Comparison of ENCODE assay signal across 13 mouse cellular contexts in genomic region chr7:115410501-115411230, GRCm38 (mm10).
DNase-seq lines count a peak whose midpoint lies in the region; ATAC-seq and TF ChIP-seq lines count a peak whose summit lies in the region.
"Had no signal": no experiment of that assay in that cellular context is flagged by ENCODE, and none has a peak within 500 bp of the region (broad histone marks: within the 10 kb centered on the region; RNA-seq: fewer than 3 reads in every experiment).

No protein-coding gene starts in this region.

- H3K4me2 ChIP-seq in heart, embryonic 15.5 days = no peak overlapping the region
- H3K4me2 ChIP-seq in heart, embryonic 12.5 days = no peak overlapping the region
- no peak overlapping the region for H3K4me2 ChIP-seq in midbrain, postnatal 0 days (ENCODE audit: low read depth, low read length, poor library complexity, severe bottlenecking)
- no peak overlapping the region for H3K4me2 ChIP-seq in liver, embryonic 12.5 days

- TF ChIP-seq CTCF in midbrain, postnatal 0 days (IDR thresholded peaks at IDR 0.05) = no peak

- no peak for ATAC-seq in heart, embryonic 15.5 days (replicated peaks; ENCODE audit: insufficient number of reproducible peaks, insufficient read depth, low FRiP score, low read depth)
- ATAC-seq in heart, embryonic 12.5 days (ENCODE audit: insufficient number of reproducible peaks, low FRiP score) = no peak
- ATAC-seq in midbrain, postnatal 0 days (ENCODE audit: low FRiP score) = no peak
- ATAC-seq in liver, embryonic 12.5 days = no peak

- H3K4me1 ChIP-seq in heart, embryonic 15.5 days (replicated peaks) = peaks cover 22% of the 10 kb centered on the region
- peaks cover 32% of the 10 kb centered on the region for H3K4me1 ChIP-seq in heart, embryonic 12.5 days (replicated peaks)
- peaks cover 4% of the 10 kb centered on the region; the same call in 1 of the 2 replicates for H3K4me1 ChIP-seq in midbrain, postnatal 0 days (ENCODE audit: insufficient read depth, low read length)
- peaks cover 22% of the 10 kb centered on the region for H3K4me1 ChIP-seq in midbrain, embryonic 10.5 days
- H3K4me1 ChIP-seq in liver, embryonic 12.5 days = peaks cover 4% of the 10 kb centered on the region; the same call in 1 of the 2 replicates

- peak; percentile 31 for DNase-seq in midbrain, postnatal 0 days (ENCODE audit: low spot score)
- no peak for DNase-seq in midbrain, embryonic 10.5 days (ENCODE audit: low spot score)
- peak; percentile 70 for DNase-seq in forelimb bud, embryonic 11.5 days (ENCODE audit: low read depth, low spot score)
- peak; percentile 52 for DNase-seq in lung, postnatal 10 days
- DNase-seq in cerebellum, adult 18-20 months = no peak
- DNase-seq: adrenal gland, postnatal 36 days; right cerebral cortex, adult 18-20 months had no signal

- H3K4me3 ChIP-seq in heart, embryonic 15.5 days = no peak overlapping the region
- H3K4me3 ChIP-seq in heart, embryonic 12.5 days = no peak overlapping the region
- no peak overlapping the region for H3K4me3 ChIP-seq in midbrain, postnatal 0 days (ENCODE audit: low read depth, low read length)
- H3K4me3 ChIP-seq in midbrain, embryonic 10.5 days = no peak overlapping the region
- no peak overlapping the region for H3K4me3 ChIP-seq in liver, embryonic 12.5 days
- H3K4me3 ChIP-seq: hindbrain, embryonic 10.5 days; layer of hippocampus, adult 2 months; myocyte had no signal

- 79% methylated on average over 17 of the region's 17 CpGs for WGBS in heart, embryonic 15.5 days
- WGBS in heart, embryonic 12.5 days = 81% methylated on average over 17 of the region's 17 CpGs
- WGBS in midbrain, postnatal 0 days = 77% methylated on average over 17 of the region's 17 CpGs
- 90% methylated on average over 17 of the region's 17 CpGs for WGBS in midbrain, embryonic 10.5 days
- 71% methylated on average over 17 of the region's 17 CpGs for WGBS in liver, embryonic 12.5 days (ENCODE audit: insufficient replicate concordance)

- no peaks in the 10 kb centered on the region for H3K27me3 ChIP-seq in heart, embryonic 15.5 days
- H3K27me3 ChIP-seq in heart, embryonic 12.5 days (replicated peaks) = no peaks in the 10 kb centered on the region
- no peaks in the 10 kb centered on the region for H3K27me3 ChIP-seq in midbrain, postnatal 0 days (ENCODE audit: insufficient read depth, low read length)
- no peaks in the 10 kb centered on the region for H3K27me3 ChIP-seq in midbrain, embryonic 10.5 days (ENCODE audit: low read depth, poor library complexity, severe bottlenecking)
- H3K27me3 ChIP-seq in liver, embryonic 12.5 days (replicated peaks) = no peaks in the 10 kb centered on the region

- H3K27ac ChIP-seq in heart, embryonic 15.5 days = 0 out of 2 replicates have a peak overlapping the region, but pooled peaks have one; percentile 12
- no peak overlapping the region for H3K27ac ChIP-seq in heart, embryonic 12.5 days (ENCODE audit: poor library complexity, severe bottlenecking)
- H3K27ac ChIP-seq in midbrain, postnatal 0 days (ENCODE audit: low read depth, low read length) = no peak overlapping the region
- no peak overlapping the region for H3K27ac ChIP-seq in midbrain, embryonic 10.5 days (replicated peaks)
- no peak overlapping the region for H3K27ac ChIP-seq in liver, embryonic 12.5 days
- H3K27ac ChIP-seq: layer of hippocampus, adult 2 months had no signal

- H3K9me3 ChIP-seq in heart, embryonic 15.5 days (replicated peaks) = no peaks in the 10 kb centered on the region
- no peaks in the 10 kb centered on the region for H3K9me3 ChIP-seq in heart, embryonic 12.5 days (replicated peaks)
- H3K9me3 ChIP-seq in midbrain, postnatal 0 days (ENCODE audit: low read length) = no peaks in the 10 kb centered on the region
- no peaks in the 10 kb centered on the region for H3K9me3 ChIP-seq in midbrain, embryonic 10.5 days (replicated peaks)
- no peaks in the 10 kb centered on the region for H3K9me3 ChIP-seq in liver, embryonic 12.5 days (replicated peaks)
- H3K9me3 ChIP-seq: hindbrain, embryonic 10.5 days had no signal

- no peak overlapping the region for H3K9ac ChIP-seq in heart, embryonic 15.5 days
- H3K9ac ChIP-seq in heart, embryonic 12.5 days = no peak overlapping the region
- H3K9ac ChIP-seq in midbrain, postnatal 0 days (replicated peaks; ENCODE audit: low read length, poor library complexity, severe bottlenecking) = no peak overlapping the region
- H3K9ac ChIP-seq in liver, embryonic 12.5 days = no peak overlapping the region

- H3K36me3 ChIP-seq in heart, embryonic 15.5 days = no peaks in the 10 kb centered on the region
- no peaks in the 10 kb centered on the region for H3K36me3 ChIP-seq in heart, embryonic 12.5 days
- no peaks in the 10 kb centered on the region for H3K36me3 ChIP-seq in midbrain, postnatal 0 days (ENCODE audit: insufficient read depth, low read length)
- no peaks in the 10 kb centered on the region for H3K36me3 ChIP-seq in midbrain, embryonic 10.5 days
- no peaks in the 10 kb centered on the region for H3K36me3 ChIP-seq in liver, embryonic 12.5 days
- H3K36me3 ChIP-seq: hindbrain, embryonic 10.5 days had no signal

Comparison
In these comparisons a context has a peak if more than half of its experiments do, and no peak if none do; other contexts are left out.
1. DNase-seq: peak in midbrain, postnatal 0 days (single experiment), forelimb bud, embryonic 11.5 days (single experiment) and lung, postnatal 10 days (single experiment); none in midbrain, embryonic 10.5 days (single experiment) and cerebellum, adult 18-20 months (0 of 2).